Mouse (Mus musculus): ENCODE data around the gene Dll1.

Dll1 gene

DNA sequence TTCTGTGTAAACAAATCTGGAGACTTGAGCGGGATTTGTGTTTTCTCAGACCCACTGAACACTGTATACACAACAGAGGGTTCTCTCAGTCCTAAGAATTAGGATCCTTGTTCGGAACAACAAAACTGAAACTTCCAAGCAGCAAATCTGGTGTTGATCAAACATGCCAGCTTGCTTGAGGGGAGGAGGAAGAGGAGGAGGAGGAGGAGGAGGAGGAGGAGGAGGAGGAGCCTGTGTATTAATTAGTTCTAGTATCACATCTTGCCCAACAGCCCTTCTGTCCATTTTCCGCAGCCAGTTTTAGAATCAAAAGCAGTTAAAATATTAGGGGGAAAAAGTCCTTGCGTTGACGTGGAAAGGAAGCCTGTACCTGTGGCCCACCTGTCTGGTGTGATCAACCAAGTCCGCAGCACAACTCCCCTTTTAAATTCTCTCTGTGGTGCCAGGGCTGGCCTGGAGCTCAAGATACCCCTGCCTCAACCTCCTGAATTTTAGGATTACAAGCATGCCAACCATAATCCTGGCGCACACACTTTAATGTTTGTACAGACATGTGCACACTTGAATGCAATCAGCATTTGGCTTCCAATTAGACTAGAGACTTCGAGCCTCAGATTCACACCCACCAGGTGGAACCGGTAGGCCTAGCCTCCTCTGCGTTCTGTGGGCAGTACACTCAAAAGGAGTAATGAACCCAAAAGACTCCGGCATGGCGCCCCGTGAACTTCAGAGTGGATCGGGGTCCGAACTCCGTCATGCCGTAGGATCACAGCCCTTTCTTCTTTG lies 3.3 kb upstream of the Dll1 start:
- DNase-seq (ENCODE audit: low read depth, low spot score) = no peak

DNA sequence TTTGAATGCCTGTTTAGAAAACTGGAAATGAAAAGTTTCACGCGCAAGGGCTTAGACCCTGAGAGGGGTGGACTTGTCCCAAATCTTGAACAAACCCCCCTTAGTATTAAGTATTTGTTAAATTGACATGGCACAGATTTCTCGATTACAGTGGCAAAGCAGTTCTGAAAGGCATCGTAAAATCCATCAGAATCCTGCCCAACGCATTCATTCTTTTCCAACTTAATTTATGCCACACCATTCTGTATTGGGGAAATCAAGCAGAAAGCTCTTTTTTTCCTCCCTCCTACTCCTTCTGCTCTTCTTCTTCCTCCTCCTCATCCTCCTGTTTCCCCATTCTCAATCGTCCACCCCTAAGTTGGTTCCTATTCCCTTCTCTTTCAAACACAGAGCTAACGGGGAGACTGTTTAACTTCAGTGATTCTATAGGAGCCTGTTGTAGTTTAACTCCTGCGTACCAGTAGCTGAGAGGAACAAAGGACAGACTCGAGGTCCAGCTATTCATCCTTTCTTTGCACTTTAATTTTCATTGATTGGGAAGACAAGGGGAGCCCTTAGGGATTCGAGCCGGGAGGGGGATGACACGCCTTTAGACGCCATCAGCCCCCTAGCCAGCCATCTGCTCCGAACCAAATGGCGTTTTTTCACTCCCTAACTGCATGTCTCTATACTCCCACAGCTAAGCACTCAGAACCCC lies 1.9 kb upstream of the Dll1 start:
- no peak for DNase-seq (ENCODE audit: low read depth, low spot score)

DNA sequence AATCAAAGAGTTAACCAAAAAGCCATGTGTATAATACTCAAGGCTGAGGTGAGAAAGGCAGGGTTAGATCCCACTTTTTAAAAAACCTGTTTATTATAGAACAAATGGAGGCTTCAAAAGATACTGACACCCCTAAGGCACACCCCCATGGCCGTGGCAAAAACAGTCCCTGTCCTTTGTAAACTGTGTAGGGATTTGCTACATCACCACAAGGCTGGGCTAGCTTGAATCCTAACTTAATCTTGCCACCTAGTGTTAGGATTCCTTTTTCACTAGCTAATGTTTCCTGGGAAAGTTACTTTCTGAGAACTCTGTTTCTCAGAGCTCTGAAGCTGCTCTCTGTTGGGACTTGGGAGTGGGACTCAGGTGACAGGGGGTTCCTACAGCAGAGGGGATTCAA lies 1.2 kb upstream of the Dll1 start:
- DNase-seq (ENCODE audit: low read depth, low spot score) = peak; percentile 36

DNA sequence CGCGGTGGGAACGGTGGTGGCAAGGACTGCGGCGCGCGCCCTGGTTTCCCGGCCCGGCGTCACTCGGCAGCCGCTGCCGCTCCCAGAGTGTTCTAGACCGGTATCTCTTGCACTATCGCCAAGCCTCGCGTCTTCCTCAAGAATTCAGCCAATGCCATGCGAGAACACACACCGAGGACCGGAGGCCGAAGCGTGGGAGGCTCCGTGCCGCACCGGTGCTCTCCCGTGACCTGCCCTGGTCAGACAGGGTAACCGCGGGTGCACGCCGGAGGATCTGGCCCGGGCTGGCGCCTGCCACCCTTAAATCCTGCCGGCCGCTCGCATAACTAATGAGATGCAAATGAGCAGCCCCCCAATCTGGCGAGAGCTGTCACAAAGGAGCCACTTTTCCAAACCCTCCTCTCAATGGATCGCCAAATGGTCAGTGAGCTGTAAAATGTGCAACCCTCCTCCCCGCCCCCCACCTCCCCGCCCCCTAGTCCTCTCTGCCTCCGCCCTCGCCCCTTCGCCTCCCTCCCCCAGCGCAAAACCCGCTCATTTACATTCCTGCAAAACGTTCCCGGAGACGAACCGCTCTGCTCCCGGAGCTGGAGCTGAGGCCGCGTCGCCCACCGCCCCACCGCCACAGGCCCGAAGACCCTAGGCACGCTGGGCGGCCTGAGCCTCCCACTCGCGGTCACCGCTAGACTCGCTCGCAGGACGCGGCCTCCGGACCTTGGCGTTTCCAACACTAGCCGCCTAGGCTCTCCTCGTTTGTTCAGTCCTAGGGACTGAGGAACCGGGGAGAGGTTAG lies 775 bp downstream of the Dll1 start:
- peak; percentile 40 for DNase-seq (ENCODE audit: low read depth, low spot score)

DNA sequence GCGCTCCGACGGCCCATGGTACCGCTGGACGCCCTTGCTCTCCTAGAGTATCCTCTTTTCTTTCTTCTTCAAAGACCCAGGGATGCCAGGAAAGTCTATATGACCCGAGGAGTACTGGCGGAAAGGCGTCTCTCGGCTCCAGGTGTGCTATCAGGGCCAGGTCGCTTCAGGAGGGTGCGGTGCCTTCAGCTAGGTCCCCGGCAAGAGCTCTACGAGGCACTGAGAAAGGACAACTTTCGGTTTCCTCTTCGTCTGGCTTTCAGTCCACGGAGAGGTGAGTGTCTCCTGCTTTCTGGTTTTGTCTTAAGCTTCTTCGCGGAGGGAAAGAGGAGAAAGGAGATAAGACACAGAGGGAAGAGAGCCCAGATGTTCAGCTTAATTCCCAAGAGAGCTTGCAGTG lies 1.4 kb downstream of the Dll1 start:
- DNase-seq (ENCODE audit: low read depth, low spot score) = no peak

DNA sequence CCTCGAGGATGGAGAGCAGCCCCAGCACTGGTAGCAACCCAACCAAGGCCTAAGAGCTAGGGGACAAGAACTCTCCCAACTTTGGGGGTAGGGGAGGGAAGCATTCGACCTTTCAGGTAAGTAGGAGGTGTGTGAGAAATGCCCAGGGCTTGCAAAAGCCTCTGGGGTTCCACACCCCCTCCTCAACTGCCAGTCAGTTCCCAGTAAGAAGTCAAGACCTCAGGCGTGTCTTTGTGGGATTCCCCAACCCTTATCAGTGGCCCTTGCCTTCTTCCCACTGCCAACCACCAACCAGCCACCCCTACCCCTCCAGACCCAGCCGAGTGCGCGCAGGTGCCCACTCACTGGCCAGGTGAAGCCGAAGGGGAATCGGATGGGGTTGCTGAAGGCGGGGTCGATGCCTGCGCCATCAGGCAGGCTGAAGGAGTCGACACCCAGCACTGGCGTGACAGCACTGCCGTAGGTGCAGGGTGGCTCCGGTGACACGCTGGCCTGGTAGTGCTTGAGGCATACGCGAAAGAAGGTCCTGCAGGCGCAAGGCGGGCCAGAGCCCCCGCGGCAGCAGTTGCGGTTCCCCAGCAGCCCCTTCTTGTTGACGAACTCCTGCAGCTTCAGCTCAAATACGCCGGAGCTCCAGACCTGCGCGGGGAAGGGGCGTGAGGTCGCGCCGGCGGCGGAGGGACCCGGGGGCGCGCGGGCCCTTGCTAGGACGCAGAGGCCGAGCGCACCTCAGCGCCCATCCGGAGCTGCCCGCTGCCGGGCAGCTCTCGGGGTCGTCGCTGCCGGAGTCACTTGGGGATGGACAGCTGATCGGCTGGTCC lies 2.1 kb downstream of the Dll1 start:
- DNase-seq (ENCODE audit: low read depth, low spot score) = no peak

DNA sequence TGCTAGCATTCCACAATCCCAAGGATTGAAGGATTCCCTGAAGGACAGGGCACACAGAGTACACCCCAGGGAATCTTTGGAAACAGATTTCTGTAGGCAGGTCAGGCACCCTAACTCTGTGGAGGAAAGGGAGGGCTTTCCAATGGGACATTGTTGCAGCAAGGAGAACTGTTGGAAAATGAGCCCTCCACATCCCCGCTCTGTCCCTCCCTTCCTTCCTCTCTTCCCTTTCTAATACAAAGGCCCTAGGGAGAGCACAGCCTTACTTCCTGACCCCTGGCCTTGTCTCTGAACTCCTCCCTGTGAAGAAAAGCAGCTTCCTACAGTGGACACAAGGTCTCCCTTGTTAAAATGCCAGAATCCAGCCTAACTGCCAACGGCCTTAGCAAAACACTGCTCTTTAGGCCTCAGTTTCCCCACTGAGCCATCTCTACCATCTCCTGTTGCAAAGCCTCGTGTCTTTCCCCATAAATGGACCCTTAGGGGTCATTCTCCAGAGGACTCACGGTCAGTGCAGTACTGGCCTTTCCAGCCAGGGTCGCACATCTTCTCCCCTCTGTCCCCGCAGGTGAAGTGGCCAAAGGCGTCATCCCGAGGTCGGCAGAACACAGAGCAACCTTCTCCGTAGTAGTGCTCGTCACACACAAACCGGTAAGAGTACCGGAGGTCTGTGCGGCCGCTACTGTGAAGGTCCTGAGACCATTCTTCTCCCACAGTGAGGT lies 3.6 kb downstream of the Dll1 start:
- no peak for DNase-seq (ENCODE audit: low read depth, low spot score)

DNA sequence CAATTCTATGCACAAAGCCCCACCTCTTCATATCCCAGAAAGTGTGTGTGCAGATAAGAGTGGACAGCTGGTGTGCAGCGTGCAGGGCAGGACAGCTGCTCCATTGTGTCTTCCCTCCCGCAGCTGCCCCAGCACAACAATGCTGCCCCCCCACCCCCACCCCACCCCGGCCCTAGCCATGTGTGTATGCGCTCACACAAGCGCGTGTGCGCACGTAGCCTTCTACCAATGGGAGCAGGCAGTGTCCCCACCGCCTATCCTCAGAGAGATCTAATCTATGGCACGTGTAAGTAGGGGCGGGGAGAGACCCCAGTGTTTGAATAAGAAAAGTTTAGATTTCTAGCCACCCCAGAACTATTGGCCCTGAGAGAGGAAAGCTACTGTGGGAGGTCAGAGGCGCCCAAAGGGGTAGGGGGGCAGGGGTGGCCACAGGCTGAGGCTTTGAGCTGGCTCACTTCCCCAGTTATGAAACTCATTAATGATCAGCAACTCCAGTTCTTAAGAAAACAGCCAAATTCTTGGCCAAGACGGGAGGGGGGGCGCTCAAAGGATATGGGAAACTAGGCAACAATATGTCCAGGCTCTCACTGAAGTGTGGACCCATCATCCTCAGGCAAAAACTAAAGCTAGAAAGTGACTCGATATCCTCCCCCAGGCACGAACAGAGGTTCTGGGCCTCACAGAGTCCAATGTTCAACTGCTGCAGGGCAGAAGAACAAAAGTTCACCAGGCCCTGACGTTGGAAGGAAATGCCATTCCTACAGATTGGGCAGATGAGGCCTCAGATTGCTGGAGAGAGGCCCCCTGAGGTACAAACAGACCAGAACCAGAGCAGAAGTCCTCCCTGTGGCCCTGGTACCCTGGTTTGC lies 4.5 kb downstream of the Dll1 start:
- DNase-seq (ENCODE audit: low read depth, low spot score) = no peak

DNA sequence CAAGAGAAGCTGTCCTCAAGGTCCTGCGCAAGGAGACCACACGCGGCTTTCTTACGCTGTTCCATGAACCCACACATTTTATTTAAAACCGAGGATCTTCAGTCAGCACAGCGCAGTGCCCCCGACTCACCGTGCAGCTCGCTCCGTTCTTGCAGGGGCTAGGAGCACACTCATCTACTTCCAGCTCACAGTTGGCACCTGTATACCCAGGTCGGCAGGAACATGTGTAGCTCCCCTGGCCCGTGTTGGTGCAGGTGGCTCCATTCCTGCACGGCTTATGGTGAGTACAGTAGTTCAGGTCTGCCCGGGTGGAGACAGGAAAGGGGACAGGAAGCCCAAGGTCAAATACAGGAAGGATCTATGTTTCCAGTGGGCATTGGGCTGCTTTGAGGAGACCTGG lies 6.3 kb downstream of the Dll1 start:
- no peak for DNase-seq (ENCODE audit: low read depth, low spot score)

DNA sequence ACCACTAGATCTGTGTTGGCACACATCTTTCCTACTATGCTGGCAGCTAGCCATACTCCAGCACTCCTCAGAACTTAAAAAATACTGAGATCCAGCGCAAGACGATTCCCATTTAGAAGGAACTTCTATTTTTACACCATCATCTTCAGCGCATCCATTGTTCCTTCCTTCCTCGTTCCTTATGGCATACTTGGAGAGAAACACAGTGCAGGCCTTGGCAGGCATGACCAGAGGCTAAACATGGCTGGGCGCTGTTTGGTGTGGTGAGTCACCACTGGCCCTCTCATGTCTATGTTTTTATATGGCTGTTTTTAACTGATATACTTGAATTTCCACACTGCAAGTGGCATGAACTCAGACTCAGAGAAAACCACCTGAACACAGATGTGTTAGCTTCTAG lies 11.0 kb downstream of the Dll1 start:
- no peak for DNase-seq (ENCODE audit: low read depth, low spot score)

DNA sequence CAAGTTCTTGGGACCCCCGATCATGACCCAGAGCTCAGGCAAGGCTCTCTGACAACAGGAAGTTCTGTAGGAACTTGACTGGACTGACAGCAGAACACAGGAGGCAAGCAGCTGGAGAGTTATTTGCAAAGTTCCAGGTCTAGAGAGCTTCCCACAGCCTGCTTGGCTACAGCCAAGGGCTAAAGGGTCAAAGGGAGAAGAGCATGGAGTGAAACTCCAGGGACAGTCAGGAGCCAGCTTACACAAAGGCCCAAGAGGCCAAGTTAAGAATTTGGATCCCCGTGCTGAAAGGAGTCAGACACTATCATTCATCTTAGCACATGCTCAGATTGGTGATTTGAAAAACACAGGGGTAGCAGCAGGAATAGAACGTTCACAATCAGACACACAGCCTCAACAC lies 13.0 kb downstream of the Dll1 start:
- no peak for DNase-seq (ENCODE audit: low read depth, low spot score)

DNA sequence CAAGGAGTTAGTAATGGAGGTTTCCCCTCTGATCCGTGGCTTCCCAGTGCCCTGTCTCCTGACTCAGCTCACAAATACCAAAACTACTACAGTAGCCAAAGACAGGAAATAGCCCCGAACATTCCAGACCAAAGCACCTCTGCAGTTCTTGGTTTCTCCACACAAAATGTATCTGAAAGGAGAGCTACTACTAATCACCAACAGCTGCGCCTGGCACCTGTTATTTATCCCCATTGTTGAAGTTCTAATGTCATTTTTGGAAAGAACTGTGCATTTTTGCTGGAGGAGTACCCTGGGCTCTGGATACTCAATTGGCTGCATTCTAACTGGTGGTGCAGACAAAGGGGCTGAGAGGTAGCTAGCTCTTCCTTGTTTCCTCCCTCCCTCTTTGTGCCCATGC lies 19.6 kb downstream of the Dll1 start:
- no peak for DNase-seq (ENCODE audit: low read depth, low spot score)

DNA sequence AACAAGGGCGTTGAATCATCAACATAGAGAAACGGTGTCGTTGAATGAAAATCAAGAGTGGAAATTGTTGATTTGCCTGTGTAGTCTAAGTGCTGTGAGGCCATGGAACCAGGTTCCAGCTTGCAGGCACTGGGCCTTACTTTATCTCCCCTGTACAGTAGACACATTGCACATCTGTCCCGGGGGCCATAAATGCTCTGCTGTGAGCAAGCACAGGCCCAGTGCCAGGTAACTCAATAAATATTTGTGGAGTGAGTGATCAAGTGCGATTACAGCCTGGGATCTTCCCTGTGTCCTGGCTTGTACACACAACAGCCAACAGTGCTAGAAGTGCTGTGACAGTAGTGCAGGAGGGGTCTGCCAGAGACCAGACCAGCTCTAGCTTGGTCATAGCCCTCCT lies 20.1 kb downstream of the Dll1 start:
- DNase-seq (ENCODE audit: low read depth, low spot score) = no peak

DNA sequence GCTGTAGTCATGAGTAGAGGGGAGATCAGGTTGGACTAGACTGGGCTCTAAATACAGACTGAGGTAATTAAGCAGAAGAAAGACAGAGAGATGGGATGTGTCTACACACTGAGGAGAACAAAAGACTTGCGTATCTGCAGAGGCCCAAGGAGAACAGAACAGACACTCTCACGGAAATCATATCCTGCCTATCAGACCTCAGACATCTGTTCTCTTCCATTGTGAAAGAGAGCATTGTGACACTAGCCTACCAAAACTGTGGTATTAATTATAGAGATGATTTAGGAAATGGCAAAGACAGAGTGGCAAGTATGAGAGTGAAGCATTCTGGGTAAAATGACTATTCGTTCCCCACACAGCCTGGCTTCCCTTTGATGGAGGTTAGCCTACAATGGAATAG lies 21.6 kb downstream of the Dll1 start:
- DNase-seq (ENCODE audit: low read depth, low spot score) = no peak

DNA sequence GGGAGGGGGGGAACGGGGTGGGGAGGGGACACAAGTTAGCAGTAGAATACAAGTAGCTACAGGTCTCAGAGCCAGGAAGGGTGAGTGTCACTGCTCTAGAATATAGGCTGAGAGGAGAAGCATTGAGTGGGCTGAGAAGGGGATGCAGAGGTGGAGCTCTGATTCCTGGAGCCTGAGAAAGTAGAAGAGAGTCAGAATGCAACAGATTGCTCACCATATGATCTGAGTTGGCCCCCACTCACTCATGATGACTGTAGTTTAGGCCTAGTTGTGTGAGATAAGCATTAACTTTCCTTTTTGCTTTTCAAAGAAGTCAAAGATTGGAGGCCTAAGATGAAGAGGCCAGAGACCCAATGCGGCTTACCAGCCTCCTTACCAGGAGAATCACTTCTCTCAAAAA lies 22.7 kb downstream of the Dll1 start:
- no peak for DNase-seq (ENCODE audit: low read depth, low spot score)

DNA sequence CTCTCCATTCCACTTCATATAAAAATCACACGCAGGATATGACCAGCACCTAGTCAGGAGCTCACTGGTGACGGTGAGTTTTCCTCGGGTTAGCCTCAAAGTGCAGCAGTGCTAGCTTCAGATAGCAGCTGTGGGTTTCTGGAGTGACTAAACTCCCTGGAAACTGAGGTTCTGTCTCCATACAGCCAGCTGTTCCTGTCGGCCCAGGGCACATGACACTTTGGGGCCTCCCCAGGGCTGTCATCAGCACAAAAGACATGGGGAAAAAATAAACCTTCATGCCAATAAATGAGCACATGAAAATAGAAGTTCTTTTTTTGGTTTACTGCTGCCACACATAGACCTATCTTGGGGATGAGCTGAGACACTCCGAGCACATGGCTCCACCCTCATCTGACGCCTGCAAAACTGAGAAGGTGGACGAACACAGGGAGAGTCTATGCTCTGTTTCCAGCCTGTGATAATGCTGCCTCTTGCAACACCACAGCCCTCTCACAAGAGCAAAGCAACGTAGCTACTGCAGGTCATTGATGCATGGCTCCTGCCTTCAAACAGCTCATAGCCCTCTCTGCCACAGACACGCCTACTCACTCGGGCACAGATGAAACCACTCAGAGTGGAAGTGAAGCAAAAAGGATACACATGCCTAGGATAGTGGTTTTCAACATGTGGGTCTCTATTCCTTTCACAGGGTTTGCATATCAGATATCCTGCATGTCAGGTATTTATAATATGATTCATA lies 23.6 kb downstream of the Dll1 start:
- DNase-seq (ENCODE audit: low read depth, low spot score) = no peak

DNA sequence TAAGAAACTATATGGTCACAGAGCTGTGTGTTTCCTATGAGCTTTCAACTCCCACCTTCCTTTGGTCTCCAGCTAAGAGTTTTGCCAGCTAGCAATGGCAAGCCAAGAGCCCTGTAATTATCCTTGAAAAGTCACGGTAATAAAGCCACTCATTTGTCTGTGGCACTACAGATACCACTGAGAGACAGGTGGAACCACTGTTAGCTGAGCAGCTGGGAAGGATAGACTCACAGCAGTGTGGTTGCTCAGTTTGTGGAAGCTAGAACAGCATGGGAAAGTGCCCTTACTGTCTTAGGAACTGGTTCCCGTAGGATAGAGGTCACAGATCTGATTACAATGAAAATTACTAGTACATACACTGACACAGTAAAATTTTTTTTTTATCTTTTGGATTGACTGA lies 26.5 kb downstream of the Dll1 start:
- no peak for DNase-seq (ENCODE audit: low read depth, low spot score)

DNA sequence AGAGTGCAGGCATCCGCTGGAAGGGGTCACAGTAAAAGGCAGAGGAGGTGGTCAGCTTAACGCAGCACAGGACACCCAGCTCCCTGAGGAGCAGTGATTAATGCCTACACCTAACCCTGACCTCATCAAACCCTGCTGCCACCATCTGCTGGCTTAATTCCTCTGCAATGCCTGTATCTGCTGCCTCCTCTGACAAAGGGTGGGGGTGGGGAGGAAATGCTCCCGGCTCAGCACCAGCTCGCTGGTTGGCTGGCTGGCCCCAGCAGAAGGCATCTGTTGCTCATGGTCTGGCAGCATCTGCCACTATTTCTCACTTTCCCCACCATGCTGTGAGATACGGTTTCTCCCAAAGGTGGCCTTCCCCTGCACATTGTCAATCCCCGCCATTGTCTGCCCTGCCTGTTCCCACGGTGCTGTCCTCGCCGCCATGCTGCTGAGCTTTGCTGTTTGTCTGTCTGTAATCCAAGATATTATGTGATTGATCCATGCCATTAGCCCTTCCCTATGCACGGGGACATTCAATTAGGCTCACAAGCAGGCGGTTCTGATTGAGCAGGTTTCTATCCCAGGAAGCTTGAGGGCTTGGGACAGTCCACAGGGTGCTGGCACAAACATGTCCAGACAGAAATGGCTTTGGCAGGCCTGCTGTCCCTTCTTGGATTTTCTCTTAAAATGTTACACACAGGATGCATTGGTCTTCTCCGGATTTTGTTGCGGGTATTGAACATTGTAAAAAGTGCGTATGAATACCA lies 33.4 kb downstream of the Dll1 start:
- peak; percentile 82 for DNase-seq (ENCODE audit: low read depth, low spot score)

DNA sequence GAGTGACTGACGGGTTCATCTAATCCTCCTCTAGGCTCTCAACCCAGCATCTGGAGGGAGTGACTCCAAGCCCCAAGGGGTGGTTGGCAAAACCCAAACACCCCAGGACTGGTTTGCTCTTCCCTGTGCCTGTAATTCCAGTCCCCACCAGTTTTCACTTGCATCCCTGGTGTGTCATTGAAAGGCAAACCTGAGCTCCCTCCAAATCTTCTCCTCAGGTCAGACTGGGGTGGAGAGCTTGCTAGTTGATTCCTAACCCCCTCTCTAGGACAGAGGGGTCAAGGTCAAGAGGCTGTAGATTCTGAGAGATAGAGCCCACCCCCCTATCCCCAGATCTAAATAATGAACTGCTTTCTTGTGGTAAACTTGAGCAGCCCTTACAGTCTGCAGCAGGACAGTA lies 38.8 kb downstream of the Dll1 start:
- DNase-seq (ENCODE audit: low read depth, low spot score) = no peak

Measured in retina, adult 2 months (tissue).